Mouse (Mus musculus) urinary bladder, adult 2 months (tissue): Measurements from ENCODE around the gene Mlkl. TPM values are rescaled to one million over a fixed set of nuclear protein-coding genes. Genes with fewer than 3 reads are reported as not detected.

Source experiments
- polyA plus RNA-seq: library from polyadenylated mRNA; depleted of rRNA; stranded (reverse); fragments of >200 nt; gene quantifications from 2 replicates; pipeline ENCODE4 v1.2.3, GENCODE M21; 2012; rRNA removed

Mlkl gene
- polyA plus RNA-seq, 1 experiment, result 10.6 TPM

Other genes starting within 250 kb of the Mlkl start
- not detected in 2 replicates for gene Clec18a, start 245.8 kb downstream of the Mlkl start, polyA plus RNA-seq
- gene Pdpr, start 243.5 kb downstream of the Mlkl start, polyA plus RNA-seq, result 11.2 and 14.7 TPM in 2 replicates
- 42.4 and 51.0 TPM in 2 replicates for gene Glg1, start 79.0 kb downstream of the Mlkl start, polyA plus RNA-seq
- gene Rfwd3, start 38.0 kb downstream of the Mlkl start, polyA plus RNA-seq, result 14.7 and 14.9 TPM in 2 replicates
- 38.4 and 47.1 TPM in 2 replicates for gene Fa2h, start 55.6 kb upstream of the Mlkl start, polyA plus RNA-seq
- 6.9 and 7.0 TPM in 2 replicates for gene Wdr59, start 183.9 kb upstream of the Mlkl start, polyA plus RNA-seq
- 74.4 and 89.9 TPM in 2 replicates for gene Znrf1, start 197.9 kb upstream of the Mlkl start, polyA plus RNA-seq